In the genomic region with DNA sequence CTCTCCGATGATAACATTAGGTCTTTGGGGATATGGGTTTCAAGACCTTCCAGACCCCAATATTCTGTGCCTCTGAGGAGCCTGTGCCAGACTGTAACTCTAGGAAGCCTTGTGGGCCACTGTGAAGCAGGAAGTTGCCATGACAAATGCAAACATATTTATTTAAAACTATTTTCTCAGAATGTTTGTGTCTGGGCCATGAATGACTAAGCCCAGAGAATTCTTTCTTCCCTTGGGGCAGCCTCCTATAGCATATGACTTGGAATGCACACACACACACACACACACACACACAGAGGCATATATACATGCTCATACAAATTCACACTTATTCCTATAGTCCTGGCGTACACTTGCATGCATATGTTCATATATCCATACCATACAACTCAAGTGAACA, we compare ENCODE assay signal across 19 mouse cellular contexts.
"Had no signal": no experiment of that assay in that cellular context is flagged by ENCODE, and none has a peak within 500 bp of the region (broad histone marks: within the 10 kb centered on the region; RNA-seq: fewer than 3 reads in every experiment).

No protein-coding gene starts in this region.

- DNase-seq: lung, adult 2 months; lung, postnatal 14 days; lung, postnatal 36 days; retina, postnatal 1 day; right cerebral cortex, adult 18-20 months; right cerebral cortex, postnatal 25 days; right cerebral cortex, postnatal 4 days; spleen, adult 18-20 months; thymus, adult 2 months; thymus, postnatal 25 days; thymus, postnatal 4 days had no signal

- H3K4me1 ChIP-seq: midbrain, embryonic 13.5 days; midbrain, embryonic 15.5 days; neural tube, embryonic 12.5 days had no signal

- H3K27me3 ChIP-seq: lung, embryonic 15.5 days; midbrain, embryonic 13.5 days; midbrain, embryonic 15.5 days; neural tube, embryonic 12.5 days had no signal

- H3K4me3 ChIP-seq: lung, embryonic 15.5 days; midbrain, embryonic 13.5 days; midbrain, embryonic 15.5 days; neural tube, embryonic 12.5 days had no signal

- H3K9ac ChIP-seq: lung, embryonic 15.5 days; midbrain, embryonic 13.5 days; midbrain, embryonic 15.5 days; neural tube, embryonic 12.5 days had no signal

- ATAC-seq: lung, postnatal 0 days; midbrain, embryonic 13.5 days; midbrain, embryonic 15.5 days had no signal

- H3K27ac ChIP-seq: lung, embryonic 15.5 days; macrophage; midbrain, embryonic 13.5 days; midbrain, embryonic 15.5 days; neural tube, embryonic 12.5 days had no signal

- H3K9me3 ChIP-seq: lung, embryonic 15.5 days; megakaryocyte, embryonic 14.5 days; midbrain, embryonic 13.5 days; midbrain, embryonic 15.5 days; neural tube, embryonic 12.5 days had no signal

- H3K4me2 ChIP-seq: lung, embryonic 15.5 days; midbrain, embryonic 11.5 days; midbrain, embryonic 13.5 days; midbrain, embryonic 15.5 days; neural tube, embryonic 12.5 days had no signal

- H3K36me3 ChIP-seq: lung, embryonic 15.5 days; midbrain, embryonic 13.5 days; midbrain, embryonic 15.5 days; neural tube, embryonic 12.5 days had no signal
